Mouse (Mus musculus) G1E (cell line): ENCODE results near the gene Snx25.

ENCODE experiments used
- CTCF ChIP-seq: IDR thresholded peaks from 2 replicates; pipeline ENCODE4 v1.5.1; 2012; ENCODE audit warnings: low read depth, low read length, inconsistent platforms, mixed read lengths
- GATA1 ChIP-seq: IDR thresholded peaks from 2 replicates; pipeline ENCODE4 v1.6.1; 2012; ENCODE audit warnings: borderline replicate concordance, low read length, inconsistent platforms, mixed read lengths

GRCm38 (mm10) chr8:46173651-46174050 is 21.7 kb upstream of the Snx25 start:
- TF ChIP-seq CTCF (no peak), GATA1 (no peak)
